8 mouse cellular contexts compared by ENCODE assay signal in genomic region chr17:90606718-90607426, GRCm38 (mm10).
DNase-seq lines count a peak whose midpoint lies in the region; ATAC-seq lines count a peak whose summit lies in the region.

No protein-coding gene starts in this region.

- intact Hi-C loops in left cerebral cortex, postnatal 14 days (cut with DNase I): no loop called here

- DNase-seq in frontal cortex, postnatal 10 days (ENCODE audit: low spot score in 2 of 2): no peak
- peak; percentile 62 for DNase-seq in adrenal gland, postnatal 14 days
- DNase-seq in gastrocnemius, adult 8-10 months (ENCODE audit: low spot score in 2 of 2): peak; percentile 17 to 32
- DNase-seq in left cerebral cortex, postnatal 14 days (ENCODE audit: low spot score in 2 of 2): peak; percentile 69 to 72
- no peak for DNase-seq in retina, postnatal 1 day
- no peak for DNase-seq in thymus, postnatal 10 days (ENCODE audit: low spot score in 2 of 2)

- peak; percentile 92 for ATAC-seq in frontal cortex, adult (ENCODE audit: low TSS enrichment)
- no peak for ATAC-seq in granulocyte monocyte progenitor cell, adult 5-6 weeks (replicated peaks; ENCODE audit: poor library complexity, severe bottlenecking)

Comparison
In these comparisons a context has a peak if more than half of its experiments do, and no peak if none do; other contexts are left out.
1. DNase-seq: peak in adrenal gland, postnatal 14 days (single experiment), gastrocnemius, adult 8-10 months (2 of 2) and left cerebral cortex, postnatal 14 days (2 of 2); none in frontal cortex, postnatal 10 days (0 of 2), retina, postnatal 1 day (single experiment) and thymus, postnatal 10 days (0 of 2).